Mouse (Mus musculus) lung, postnatal 0 days (tissue): ENCODE measurements around the gene Ccdc38.

Source experiments
- CTCF ChIP-seq: IDR thresholded peaks from 2 replicates; pipeline ENCODE4 v1.5.1; 2016; ENCODE audit warnings: antibody characterized with exemption, mild to moderate bottlenecking
- EP300 ChIP-seq: IDR thresholded peaks from 2 replicates; pipeline ENCODE4 v1.6.1; 2016; ENCODE audit warnings: antibody characterized with exemption, mild to moderate bottlenecking, control low read depth

- TF ChIP-seq CTCF (no peak), EP300 (no peak)
Measured at GRCm38 (mm10) chr10:93547741-93548270, 7.4 kb downstream of the Ccdc38 start.
